Mouse (Mus musculus) lung, adult 2 months (tissue): Measurements from ENCODE around the gene Dtnb.

ENCODE experiments used
- CTCF ChIP-seq: fragments of 200-500 bp; IDR thresholded peaks from 2 replicates; pipeline ENCODE4 v1.5.1; 2011; ENCODE audit warnings: mild to moderate bottlenecking, low read length, control low read depth; ENCODE audit not compliant: insufficient read depth
- POLR2A ChIP-seq: fragments of 200-500 bp; IDR thresholded peaks from 2 replicates; pipeline ENCODE4 v1.6.1; 2011; ENCODE audit warnings: low read depth, mild to moderate bottlenecking, control low read depth, low read length, borderline replicate concordance; ENCODE audit errors: extremely low read depth

- TF ChIP-seq POLR2A (no peak), CTCF (no peak)
These were observed 207.5 kb downstream of the Dtnb start for GRCm38 (mm10) chr12:3779639-3780038.
